Mouse (Mus musculus) stomach, embryonic 16.5 days (tissue): Measurements from ENCODE around the gene Fpgt. TPM values are rescaled to one million over a fixed set of nuclear protein-coding genes. Genes with fewer than 3 reads are reported as not detected.

Experiments
- ATAC-seq: fragments of 200-750 bp; cut with Nextera tagmentation; 2 replicates; pipeline ENCODE4 v1.8.0; 2017; ENCODE audit warnings: moderate number of reproducible peaks, moderate TSS enrichment; ENCODE audit not compliant: insufficient read depth, low FRiP score
- H3K27ac ChIP-seq: fragments of 300-500 bp; sonication (generic); 2 replicates; pipeline ENCODE4 v1.5.1; 2014; ENCODE audit warnings: low read length
- H3K27me3 ChIP-seq: fragments of 300-500 bp; sonication (generic); 2 replicates; pipeline ENCODE4 v1.6.1; 2014; ENCODE audit warnings: low read length, control low read depth, mixed read lengths; ENCODE audit not compliant: control insufficient read depth, insufficient read depth
- H3K36me3 ChIP-seq: fragments of 300-500 bp; sonication (generic); 2 replicates; pipeline ENCODE4 v1.6.1; 2014; ENCODE audit warnings: low read length; ENCODE audit not compliant: control insufficient read depth, insufficient read depth
- H3K4me1 ChIP-seq: fragments of 300-500 bp; sonication (generic); 2 replicates; pipeline ENCODE4 v1.6.1; 2014; ENCODE audit warnings: low read length, control low read depth, mixed read lengths; ENCODE audit not compliant: control insufficient read depth, insufficient read depth
- H3K4me2 ChIP-seq: fragments of 300-500 bp; sonication (generic); 2 replicates; pipeline ENCODE4 v1.6.1; 2014; ENCODE audit warnings: low read depth, low read length, mixed read lengths
- H3K4me3 ChIP-seq: fragments of 300-500 bp; sonication (generic); replicated peaks from 2 replicates; pipeline ENCODE4 v1.5.1; 2014; ENCODE audit warnings: mild to moderate bottlenecking, low read length
- H3K9ac ChIP-seq: fragments of 300-500 bp; sonication (generic); 2 replicates; pipeline ENCODE4 v1.6.1; 2014; ENCODE audit warnings: low read length
- H3K9me3 ChIP-seq: fragments of 300-500 bp; sonication (generic); replicated peaks from 2 replicates; pipeline ENCODE4 v1.6.1; 2016; ENCODE audit warnings: low read length, control low read depth; ENCODE audit not compliant: control insufficient read depth
- WGBS: fragments of 180-500 bp; shearing (Covaris S2); extraction: QIAGEN DNeasy Blood & Tissue Kit; methylation state at CpG from one replicate; pipeline ENCODE4 v1.1.7; 2014; 5-methylcytosine and 5-hydroxymethylcytosine counted together
- polyA plus RNA-seq: library from polyadenylated mRNA; unstranded; fragments of >200 nt; fragmentation: Nextera tagmentation; extraction: Ambion mirVana; gene quantifications from 2 replicates; pipeline ENCODE4 v1.2.1, GENCODE M21; 2015

The Fpgt gene
- 17.1 and 19.7 TPM in 2 replicates for polyA plus RNA-seq

DNA sequence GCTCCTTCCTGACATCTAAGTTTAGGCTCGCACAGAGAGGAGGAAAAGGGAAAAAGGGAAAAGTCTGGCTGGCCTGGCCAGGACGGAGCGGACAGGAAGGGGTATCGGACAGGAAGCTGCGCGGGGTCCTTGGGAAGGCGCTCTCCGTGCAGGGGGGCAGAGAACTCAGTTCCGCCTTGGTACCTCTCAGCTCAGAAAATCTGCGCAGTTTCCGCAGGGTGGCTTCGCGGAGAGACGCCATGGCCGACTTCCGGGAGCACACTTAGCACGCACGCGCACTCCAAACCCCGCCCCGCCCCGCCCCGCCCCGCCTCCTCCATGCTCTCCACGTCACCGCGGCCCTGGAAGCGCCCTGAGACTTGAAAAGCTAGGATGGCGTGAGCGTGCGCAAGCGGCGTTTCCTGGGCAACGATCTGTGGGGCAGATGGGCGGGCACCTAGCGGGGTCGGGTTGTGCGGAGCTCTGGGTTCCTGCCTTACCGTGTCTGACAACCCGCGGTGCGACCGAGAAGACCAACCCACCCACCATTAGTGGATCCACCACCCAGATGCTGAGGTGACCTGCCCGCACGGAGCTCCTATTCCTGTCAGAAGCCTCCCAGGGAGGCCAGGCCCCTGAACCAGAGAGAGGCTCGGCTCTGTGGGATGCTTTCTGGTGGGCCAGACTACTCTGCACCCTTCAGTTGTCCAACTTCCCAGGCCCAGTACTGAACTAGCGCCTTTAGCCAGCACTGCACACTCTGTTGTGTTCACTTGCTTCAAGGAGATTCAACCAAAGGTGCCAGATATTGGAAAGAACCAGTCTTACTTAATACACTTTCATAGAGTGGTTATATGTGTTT, at the start of gene Fpgt, which contains the start of gene Lrriq3:
TSS of gene Fpgt (minus strand) at position 288 of the 841 bp plus-strand sequence.
TSS of gene Lrriq3 (plus strand) at position 319 of the 841 bp plus-strand sequence.
- H3K27me3 ChIP-seq: no peaks in the 10 kb centered on the region
- no peaks in the 10 kb centered on the region for H3K9me3 ChIP-seq
- H3K4me1 ChIP-seq: peaks cover 6% of the 10 kb centered on the region
- peak within 1 kb of the TSS; percentile 84 for H3K27ac ChIP-seq
- peak within 1 kb of the TSS; percentile 75 for H3K4me2 ChIP-seq
- H3K4me3 ChIP-seq: peak within 1 kb of the TSS; percentile 79
- ATAC-seq: peak; percentile 99
- H3K36me3 ChIP-seq: no peaks in the 10 kb centered on the region
- WGBS: under 1% methylated on average over 47 of the region's 47 CpGs
- peak within 1 kb of the TSS; percentile 80 for H3K9ac ChIP-seq

DNA sequence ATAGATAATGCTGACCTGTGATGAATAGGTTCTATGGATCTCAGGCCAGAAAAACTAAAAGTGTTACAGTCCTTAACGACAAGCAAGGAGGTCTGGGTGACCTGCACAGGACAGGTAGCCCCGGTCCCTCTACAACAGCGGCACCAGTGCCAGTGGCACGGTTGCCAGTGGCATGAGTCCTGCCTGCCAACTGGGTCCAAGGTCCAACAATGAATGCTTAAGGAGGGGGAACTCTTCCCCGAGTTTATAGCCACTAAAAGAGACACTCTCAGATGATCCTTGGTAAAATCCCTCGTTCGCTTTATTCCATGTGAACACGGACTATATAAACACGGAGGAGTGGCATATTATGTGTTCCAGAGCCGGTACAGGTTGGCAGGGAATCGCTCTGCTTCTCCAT, 47.8 kb upstream of the Fpgt start:
- H3K4me2 ChIP-seq: no peak overlapping the region
- no peak overlapping the region for H3K4me3 ChIP-seq
- H3K4me1 ChIP-seq: no peaks in the 10 kb centered on the region
- WGBS: 85% methylated on average over 11 of the region's 11 CpGs
- H3K27me3 ChIP-seq: no peaks in the 10 kb centered on the region
- H3K27ac ChIP-seq: no peak overlapping the region
- H3K36me3 ChIP-seq: no peaks in the 10 kb centered on the region
- H3K9me3 ChIP-seq: no peaks in the 10 kb centered on the region
- no peak overlapping the region for H3K9ac ChIP-seq
- ATAC-seq: no peak

DNA sequence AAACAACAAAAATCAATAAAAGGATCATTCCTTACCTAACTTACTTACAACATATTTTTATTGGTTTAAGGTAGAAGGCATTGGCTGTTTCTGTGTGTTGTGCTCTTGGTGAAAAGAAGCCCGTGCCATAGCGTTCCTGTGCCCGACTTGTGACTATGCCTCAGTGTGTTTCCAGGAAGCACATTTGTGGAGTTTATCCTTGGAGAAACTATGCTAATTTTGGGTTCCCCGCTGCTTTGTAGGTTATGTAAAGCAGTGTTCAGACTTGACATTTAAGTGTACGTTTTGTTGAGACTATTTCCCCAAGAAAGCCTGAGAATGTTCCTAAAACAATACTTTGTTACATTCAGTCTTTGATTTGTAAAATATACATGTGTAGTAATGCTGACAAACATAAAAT, 44.5 kb upstream of the Fpgt start:
- H3K4me1 ChIP-seq: no peaks in the 10 kb centered on the region
- ATAC-seq: no peak

DNA sequence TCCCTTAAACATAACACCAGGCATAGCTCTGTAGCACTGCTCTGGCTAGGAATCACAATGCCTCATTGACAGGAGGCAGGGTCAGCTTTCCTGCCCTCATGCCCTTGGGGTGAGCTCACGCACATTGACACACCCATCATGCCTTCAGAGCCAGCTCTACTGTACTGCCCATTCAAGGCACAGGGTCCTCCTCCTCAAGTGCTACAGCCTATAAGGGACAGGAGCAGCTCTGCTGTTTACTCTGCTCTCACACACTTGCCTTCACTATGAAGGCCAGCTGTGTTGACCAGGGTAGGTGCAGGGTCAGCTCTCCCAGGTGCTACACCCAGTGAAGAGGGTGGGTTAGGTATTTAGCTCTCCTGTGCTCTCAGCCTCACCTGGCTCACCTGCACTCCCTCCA, 12.8 kb upstream of the Fpgt start:
- peak; percentile 53; the same call in 1 of the 2 replicates for ATAC-seq
- H3K4me2 ChIP-seq: no peak overlapping the region
- H3K36me3 ChIP-seq: no peaks in the 10 kb centered on the region
- WGBS: 54% methylated on average over 1 of the region's 1 CpGs
- no peaks in the 10 kb centered on the region for H3K4me1 ChIP-seq
- H3K27ac ChIP-seq: no peak overlapping the region
- H3K9me3 ChIP-seq: no peaks in the 10 kb centered on the region
- H3K27me3 ChIP-seq: no peaks in the 10 kb centered on the region
- H3K9ac ChIP-seq: no peak overlapping the region
- H3K4me3 ChIP-seq: no peak overlapping the region

More for the DNA sequence above, 44.5 kb upstream of the Fpgt start:
- Histone ChIP-seq H3K27me3 (no peaks in the 10 kb centered on the region), H3K9me3 (no peaks in the 10 kb centered on the region), H3K4me2 (no peak overlapping the region), H3K27ac (no peak overlapping the region), H3K4me3 (no peak overlapping the region), H3K36me3 (no peaks in the 10 kb centered on the region), H3K9ac (no peak overlapping the region)
- 86% methylated on average over 5 of the region's 5 CpGs for WGBS

DNA sequence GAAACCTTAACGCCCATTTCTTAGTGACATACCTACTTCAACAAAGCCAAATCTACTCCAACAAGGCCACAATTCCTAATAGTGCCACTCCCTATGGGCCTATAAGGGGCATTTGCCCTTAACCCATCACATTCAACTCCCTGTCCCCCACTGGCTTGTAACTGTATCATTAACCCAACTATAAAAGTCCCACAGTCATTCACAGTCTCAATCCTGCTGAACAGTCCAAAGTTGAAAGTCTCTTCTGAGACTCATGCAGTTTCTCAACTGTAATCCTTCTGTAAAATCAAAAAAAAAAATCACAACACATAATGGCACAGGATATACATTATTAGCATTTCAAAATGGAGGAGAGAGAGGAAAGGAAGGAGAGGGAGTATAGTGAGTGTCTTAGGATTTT, 6.1 kb upstream of the Fpgt start:
- no peak for ATAC-seq
- H3K4me1 ChIP-seq: no peaks in the 10 kb centered on the region
- H3K4me3 ChIP-seq: no peak overlapping the region
- H3K27ac ChIP-seq: no peak overlapping the region
- 81% methylated on average over 1 of the region's 1 CpGs for WGBS
- H3K9ac ChIP-seq: no peak overlapping the region
- H3K36me3 ChIP-seq: no peaks in the 10 kb centered on the region
- H3K4me2 ChIP-seq: no peak overlapping the region
- H3K27me3 ChIP-seq: no peaks in the 10 kb centered on the region
- H3K9me3 ChIP-seq: no peaks in the 10 kb centered on the region

DNA sequence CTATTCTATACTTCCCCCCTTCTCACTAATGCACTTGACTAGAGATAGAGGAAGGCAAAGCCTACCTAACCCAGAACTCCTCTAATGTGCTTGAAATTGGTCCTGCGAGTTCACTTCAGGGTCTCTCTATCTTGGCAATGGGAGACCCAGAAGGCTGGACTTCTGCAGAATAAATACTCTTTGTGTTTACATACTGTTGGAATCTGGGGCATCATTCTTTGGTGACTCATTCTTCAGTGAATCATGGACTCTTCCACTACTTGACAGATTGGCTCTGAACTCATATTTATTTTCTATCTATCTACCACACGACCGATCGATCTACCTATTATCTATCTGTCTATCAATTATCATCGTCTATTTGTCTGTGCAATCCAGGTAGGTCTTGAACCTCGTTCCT, 1.1 kb downstream of the Fpgt start:
- 85% methylated on average over 6 of the region's 6 CpGs for WGBS
- Histone ChIP-seq H3K9me3 (no peaks in the 10 kb centered on the region), H3K36me3 (peaks cover 4% of the 10 kb centered on the region; the same call in 1 of the 2 replicates), H3K9ac (no peak overlapping the region), H3K27ac (no peak overlapping the region), H3K4me1 (peaks cover 6% of the 10 kb centered on the region), H3K4me2 (peak overlapping the region; percentile 75), H3K4me3 (peak overlapping the region; percentile 79), H3K27me3 (no peaks in the 10 kb centered on the region)
- ATAC-seq: no peak

DNA sequence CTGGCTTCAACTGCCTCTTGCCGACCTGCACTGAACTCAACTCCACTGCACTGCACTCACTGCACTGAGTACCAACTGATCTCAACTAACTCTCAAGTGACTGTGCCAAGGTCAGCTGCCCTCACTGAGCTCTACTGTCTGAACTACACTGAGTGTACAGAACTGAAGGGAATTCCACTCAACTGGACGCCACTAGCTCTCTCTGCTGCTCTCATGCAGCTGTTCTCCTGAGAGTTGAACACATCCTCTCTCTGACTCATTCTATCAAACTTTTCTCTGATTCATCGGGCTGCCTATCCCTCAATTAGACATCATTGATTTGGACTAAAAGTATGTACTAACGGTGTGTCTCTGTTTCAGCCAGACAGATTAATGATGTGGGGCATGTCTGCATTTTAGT, 15.3 kb downstream of the Fpgt start:
- 71% methylated on average over 4 of the region's 4 CpGs for WGBS

DNA sequence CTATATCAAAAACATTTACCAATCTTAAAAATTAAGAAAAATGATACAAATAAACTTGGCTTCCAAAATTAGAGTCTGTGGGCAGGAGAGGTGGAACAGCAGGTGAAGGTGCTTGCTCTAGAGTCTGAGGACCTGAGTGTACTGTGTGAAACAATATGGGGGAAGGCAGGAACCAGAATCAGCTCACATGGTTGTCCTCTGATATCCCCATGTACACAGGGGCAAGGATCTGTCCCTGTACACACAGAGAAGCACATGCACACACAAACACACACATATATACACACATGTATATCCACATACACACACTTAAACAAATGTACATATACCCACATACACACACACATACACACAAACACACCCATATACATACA, 33.8 kb downstream of the Fpgt start:
- Histone ChIP-seq H3K4me3 (no peak overlapping the region), H3K27me3 (no peaks in the 10 kb centered on the region), H3K9ac (no peak overlapping the region), H3K4me2 (no peak overlapping the region), H3K27ac (no peak overlapping the region), H3K4me1 (no peaks in the 10 kb centered on the region), H3K9me3 (no peaks in the 10 kb centered on the region), H3K36me3 (no peaks in the 10 kb centered on the region)
- no peak for ATAC-seq

More for the DNA sequence above, 15.3 kb downstream of the Fpgt start:
- no peaks in the 10 kb centered on the region for H3K27me3 ChIP-seq
- ATAC-seq: no peak
- no peak overlapping the region for H3K4me2 ChIP-seq
- no peak overlapping the region for H3K27ac ChIP-seq
- no peak overlapping the region for H3K4me3 ChIP-seq
- no peaks in the 10 kb centered on the region for H3K36me3 ChIP-seq
- H3K9ac ChIP-seq: no peak overlapping the region
- no peaks in the 10 kb centered on the region for H3K9me3 ChIP-seq
- no peaks in the 10 kb centered on the region for H3K4me1 ChIP-seq

DNA sequence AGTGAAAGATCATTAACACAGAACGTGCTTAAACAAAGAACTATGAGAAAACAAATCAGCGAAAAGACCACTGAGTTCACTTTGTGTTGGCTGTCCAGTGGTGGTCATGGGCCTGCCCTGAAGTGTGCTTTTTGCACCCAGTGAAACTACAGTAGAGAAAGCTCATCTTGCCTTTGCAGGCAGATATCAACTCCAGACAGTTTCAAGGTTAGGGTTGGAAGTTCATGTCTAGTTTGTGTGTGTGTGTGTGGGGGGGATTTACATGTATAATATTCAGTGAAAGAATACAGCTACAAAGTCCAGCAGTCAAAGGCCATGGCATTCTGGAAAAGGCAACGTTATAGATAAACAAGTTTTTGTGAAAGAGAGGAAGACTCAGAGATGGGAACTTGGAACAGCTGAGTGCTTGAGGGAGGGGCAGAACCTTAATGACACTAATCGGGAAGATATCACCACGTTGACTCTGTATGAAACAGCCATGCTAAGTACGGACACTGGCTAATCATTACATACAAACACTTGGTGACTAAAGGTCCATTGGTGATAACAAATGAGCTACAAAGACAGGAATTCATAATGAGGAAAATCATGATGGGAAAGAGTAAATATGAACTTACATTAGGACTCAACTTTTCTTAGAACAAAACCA, 34.3 kb downstream of the Fpgt start:
- no peak overlapping the region for H3K4me3 ChIP-seq
- no peak for ATAC-seq
- no peaks in the 10 kb centered on the region for H3K36me3 ChIP-seq
- H3K27ac ChIP-seq: no peak overlapping the region
- no peaks in the 10 kb centered on the region for H3K9me3 ChIP-seq
- no peaks in the 10 kb centered on the region for H3K27me3 ChIP-seq
- 64% methylated on average over 6 of the region's 6 CpGs for WGBS
- H3K4me2 ChIP-seq: no peak overlapping the region
- no peaks in the 10 kb centered on the region for H3K4me1 ChIP-seq
- no peak overlapping the region for H3K9ac ChIP-seq
